ENCODE assay signal across 10 mouse cellular contexts in the genomic region with DNA sequence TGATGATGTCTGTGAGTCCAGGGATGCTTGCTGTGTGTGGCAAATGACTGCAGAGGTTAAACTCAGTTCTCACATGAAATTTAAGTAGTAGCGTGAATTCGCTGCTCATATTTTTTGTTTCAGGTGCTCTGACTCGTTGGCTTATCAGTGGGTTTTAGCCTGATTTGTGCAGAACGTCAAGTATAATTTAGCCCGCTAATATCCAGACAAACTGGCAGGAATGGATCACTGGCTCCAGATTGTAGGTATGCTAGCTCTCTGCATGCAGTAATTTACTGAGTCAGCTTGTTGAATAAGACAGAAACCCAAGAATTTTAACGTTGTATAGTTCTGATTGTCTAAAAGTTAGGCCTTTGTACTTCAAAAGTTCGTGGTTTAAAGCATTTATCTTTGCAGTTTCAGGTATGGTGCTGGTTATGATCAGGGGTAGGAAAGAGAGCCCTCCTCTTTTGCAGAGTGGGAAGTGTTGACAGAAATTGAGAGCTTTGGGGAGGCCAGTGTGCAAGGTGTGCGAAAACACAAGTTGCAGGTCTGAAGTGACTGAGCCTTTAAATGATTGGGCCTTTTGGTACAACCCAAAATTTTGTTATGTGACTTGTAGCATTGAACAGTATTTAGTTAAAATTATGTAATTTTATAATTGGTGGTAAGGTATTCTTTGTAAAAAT. TPM values are rescaled to one million over a fixed set of nuclear protein-coding genes. Genes with fewer than 3 reads are reported as not detected.
DNase-seq lines count a peak whose midpoint lies in the region; ATAC-seq and TF ChIP-seq lines count a peak whose summit lies in the region.
"Had no signal": no experiment of that assay in that cellular context is flagged by ENCODE, and none has a peak within 500 bp of the region (broad histone marks: within the 10 kb centered on the region; RNA-seq: fewer than 3 reads in every experiment).

No protein-coding gene starts in this region.

- DNase-seq in heart, adult 11 months, result no peak
- peak; percentile 29 for DNase-seq in CH12.LX (ENCODE audit: extremely low read depth)
- DNase-seq in left cerebral cortex, postnatal 25 days (ENCODE audit: low spot score in 2 of 2), result no peak
- no peak for DNase-seq in right cerebral cortex, adult 2 months (ENCODE audit: low spot score in 2 of 2)
- DNase-seq: layer of hippocampus, adult 9-11 months had no signal

- no peak for ATAC-seq in heart, embryonic 12.5 days (ENCODE audit: insufficient number of reproducible peaks, low FRiP score)
- ATAC-seq in forebrain, embryonic 13.5 days, result no peak
- no peak for ATAC-seq in liver, embryonic 16.5 days (ENCODE audit: low read depth)
- ATAC-seq in activated CD4-positive, CD25-positive, alpha-beta regulatory T cell, adult 4 months, result no peak
- ATAC-seq: Patski had no signal

- peak overlapping the region; percentile 99 for H3K4me3 ChIP-seq in heart, embryonic 12.5 days
- peak overlapping the region; percentile 86 to 93 (median 92) for H3K4me3 ChIP-seq in CH12.LX (replicated peaks in 1 of 3; ENCODE audit: low read depth in 2 of 3, low read length in 2 of 3, poor library complexity in 1 of 3)
- peak overlapping the region; percentile 97 for H3K4me3 ChIP-seq in forebrain, embryonic 13.5 days
- peak overlapping the region; percentile 98 for H3K4me3 ChIP-seq in liver, embryonic 16.5 days (ENCODE audit: low read depth, low read length)

- 3% methylated on average over 8 of the region's 8 CpGs for WGBS in heart, embryonic 12.5 days
- WGBS in forebrain, embryonic 13.5 days, result 2% methylated on average over 8 of the region's 8 CpGs
- 7% methylated on average over 8 of the region's 8 CpGs for WGBS in liver, embryonic 16.5 days (ENCODE audit: insufficient replicate concordance)

- no peaks in the 10 kb centered on the region; the same call in 1 of the 2 replicates for H3K27me3 ChIP-seq in heart, embryonic 12.5 days (replicated peaks)
- H3K27me3 ChIP-seq in CH12.LX (replicated peaks), result no peaks in the 10 kb centered on the region
- H3K27me3 ChIP-seq in forebrain, embryonic 13.5 days, result no peaks in the 10 kb centered on the region
- peaks cover under 1% of the 10 kb centered on the region; the same call in 1 of the 2 replicates for H3K27me3 ChIP-seq in liver, embryonic 16.5 days (ENCODE audit: control insufficient read depth, insufficient read depth, low read depth, low read length)
- H3K27me3 ChIP-seq: Patski had no signal

- peaks cover 19% of the 10 kb centered on the region for H3K4me1 ChIP-seq in heart, embryonic 12.5 days (replicated peaks)
- peaks cover 0 to 24% of the 10 kb centered on the region in 2 experiments; a peak in 2 of 4 replicates for H3K4me1 ChIP-seq in CH12.LX (ENCODE audit: control insufficient read depth in 1 of 2, insufficient read depth in 2 of 2)
- peaks cover 48% of the 10 kb centered on the region for H3K4me1 ChIP-seq in forebrain, embryonic 13.5 days
- peaks cover 17% of the 10 kb centered on the region for H3K4me1 ChIP-seq in liver, embryonic 16.5 days (ENCODE audit: control insufficient read depth, low read depth, low read length)

- peak overlapping the region; percentile 93 for H3K4me2 ChIP-seq in heart, embryonic 12.5 days
- H3K4me2 ChIP-seq in CH12.LX (ENCODE audit: insufficient read depth, low read depth, poor library complexity, severe bottlenecking), result peak overlapping the region; percentile 69
- H3K4me2 ChIP-seq in forebrain, embryonic 13.5 days, result peak overlapping the region; percentile 95
- H3K4me2 ChIP-seq in liver, embryonic 16.5 days (ENCODE audit: low read depth, low read length), result peak overlapping the region; percentile 100

- peak; percentile 3; the same call in 1 of the 2 replicates for TF ChIP-seq EP300 in CH12.LX (IDR thresholded peaks at IDR 0.05; ENCODE audit: low read length)

- no peak for TF ChIP-seq POLR2A in CH12.LX (IDR thresholded peaks at IDR 0.05; ENCODE audit: low read depth, low read length)

- no peaks in the 10 kb centered on the region for H3K36me3 ChIP-seq in heart, embryonic 12.5 days
- peaks cover 5 to 15% of the 10 kb centered on the region in 2 experiments for H3K36me3 ChIP-seq in CH12.LX (replicated peaks in 1 of 2; ENCODE audit: control insufficient read depth in 1 of 2, insufficient read depth in 1 of 2, low read length in 1 of 2)
- no peaks in the 10 kb centered on the region for H3K36me3 ChIP-seq in forebrain, embryonic 13.5 days (ENCODE audit: poor library complexity, severe bottlenecking)
- no peaks in the 10 kb centered on the region for H3K36me3 ChIP-seq in liver, embryonic 16.5 days (ENCODE audit: control insufficient read depth, insufficient read depth)

- TF ChIP-seq RAD21 in CH12.LX (IDR thresholded peaks at IDR 0.05; ENCODE audit: low read depth, low read length), result no peak

- TF ChIP-seq CTCF in CH12.LX (conservative IDR thresholded peaks at IDR 0.05 in 1 of 2, IDR thresholded peaks at IDR 0.05 in 1 of 2; ENCODE audit: low read depth in 2 of 2, low read length in 2 of 2), result no peak

- peak overlapping the region; percentile 100 for H3K9ac ChIP-seq in heart, embryonic 12.5 days
- H3K9ac ChIP-seq in CH12.LX (ENCODE audit: insufficient read depth, low read depth), result peak overlapping the region; percentile 98
- H3K9ac ChIP-seq in forebrain, embryonic 13.5 days, result peak overlapping the region; percentile 98
- H3K9ac ChIP-seq in liver, embryonic 16.5 days (ENCODE audit: low read depth, low read length), result no peak overlapping the region

- no peak overlapping the region for H3K27ac ChIP-seq in heart, embryonic 12.5 days (ENCODE audit: poor library complexity, severe bottlenecking)
- no peak overlapping the region; the same call in 1 of the 2 replicates for H3K27ac ChIP-seq in CH12.LX (ENCODE audit: insufficient read depth, low read depth)
- no peak overlapping the region for H3K27ac ChIP-seq in forebrain, embryonic 13.5 days
- no peak overlapping the region for H3K27ac ChIP-seq in liver, embryonic 16.5 days (ENCODE audit: low read length)

- in situ Hi-C loops in CH12.LX (cut with MboI; ENCODE audit: low pct_ligation_motif_present, low pct_unique_long_range_greater_than_20kb, low sequenced_read_pairs), result loop anchor here (5.0 to 25.0 kb wide), 4 partner anchors 42 to 453 kb away; no protein-coding TSS in a partner anchor

- H3K9me3 ChIP-seq in heart, embryonic 12.5 days (replicated peaks), result no peaks in the 10 kb centered on the region
- H3K9me3 ChIP-seq in CH12.LX (replicated peaks; ENCODE audit: low read length), result no peaks in the 10 kb centered on the region
- H3K9me3 ChIP-seq in forebrain, embryonic 13.5 days (replicated peaks), result no peaks in the 10 kb centered on the region
- H3K9me3 ChIP-seq in liver, embryonic 16.5 days (replicated peaks; ENCODE audit: control insufficient read depth, low read length), result no peaks in the 10 kb centered on the region

- intact Hi-C loops in left cerebral cortex, postnatal 25 days (cut with DNase I), result loop anchor here (5.0 kb wide), 4 partner anchors 38 to 558 kb away; no protein-coding TSS in a partner anchor

- H3K79me2 ChIP-seq in CH12.LX (replicated peaks; ENCODE audit: control insufficient read depth, extremely low read depth, insufficient read depth, poor library complexity, severe bottlenecking), result peaks cover 56% of the 10 kb centered on the region

- dilution Hi-C loops in CH12.LX (cut with MboI; ENCODE audit: extremely low pct_ligation_motif_present, extremely low pct_unique_long_range_greater_than_20kb, low sequenced_read_pairs), result no loop called here

TF ChIP-seq in CH12.LX, 34 proteins besides CTCF, POLR2A, EP300 and RAD21 (continues in another document):
- TF ChIP-seq MXI1 (IDR thresholded peaks at IDR 0.05; ENCODE audit: low read depth, low read length), result peak; percentile 3; the same call in 1 of the 2 replicates
- peak; percentile 85; the same call in 1 of the 2 replicates for TF ChIP-seq SIN3A (IDR thresholded peaks at IDR 0.05; ENCODE audit: low read length)
- TF ChIP-seq USF2 (conservative IDR thresholded peaks at IDR 0.05; ENCODE audit: low read depth, low read length), result no peak
- peak; percentile 66 for TF ChIP-seq MAFK (IDR thresholded peaks at IDR 0.05; ENCODE audit: insufficient replicate concordance, low read length)
- no peak for TF ChIP-seq MYC (IDR thresholded peaks at IDR 0.05; ENCODE audit: low read depth, low read length)
- no peak for TF ChIP-seq ZC3H11A (IDR thresholded peaks at IDR 0.05; ENCODE audit: low read depth, low read length)
- no peak for TF ChIP-seq MAZ (IDR thresholded peaks at IDR 0.05; ENCODE audit: low read depth, low read length)
- no peak for TF ChIP-seq CHD2 (IDR thresholded peaks at IDR 0.05; ENCODE audit: low read length)
- no peak for TF ChIP-seq ETS1 (conservative IDR thresholded peaks at IDR 0.05; ENCODE audit: low read depth, low read length)
- no peak for TF ChIP-seq JUN (IDR thresholded peaks at IDR 0.05; ENCODE audit: insufficient read depth, low read depth, low read length)
- no peak for TF ChIP-seq ZMIZ1 (IDR thresholded peaks at IDR 0.05; ENCODE audit: low read depth, low read length)
- peak; percentile 18; the same call in 1 of the 2 replicates for TF ChIP-seq CHD1 (IDR thresholded peaks at IDR 0.05; ENCODE audit: low read depth, low read length)
- no peak for TF ChIP-seq PAX5 (IDR thresholded peaks at IDR 0.05; ENCODE audit: low read length)
- no peak for TF ChIP-seq HCFC1 (IDR thresholded peaks at IDR 0.05; ENCODE audit: low read depth, low read length)

RNA-seq across cellular contexts. Expression of a gene that starts 2.2 kb away (rescaled TPM):
- polyA plus RNA-seq in heart, embryonic 12.5 days (2016; fragmentation: Nextera tagmentation; extraction: Ambion mirVana), result 6.1 and 7.7 TPM in 2 replicates
- total RNA-seq in CH12.LX (2012; rRNA removed) (24.1 and 28.9 TPM in 2 replicates), CH12.LX (2014; rRNA removed) (41.5 and 47.5 TPM in 2 replicates)
- 30.7 and 36.8 TPM in 2 replicates for polyA plus RNA-seq in CH12.LX (2012; ENCODE audit: insufficient read length, low read depth)
- 10.9 and 12.3 TPM in 2 replicates for polyA plus RNA-seq in forebrain, embryonic 13.5 days (2015; fragmentation: Nextera tagmentation; extraction: Ambion mirVana)
- 2.2 and 2.4 TPM in 2 replicates for polyA plus RNA-seq in liver, embryonic 16.5 days (2015; fragmentation: Nextera tagmentation; extraction: Ambion mirVana)
- 100 to 1,000 TPM; 146 to 150 TPM for total RNA-seq in left cerebral cortex, postnatal 25 days (2021)
- polyA plus RNA-seq in activated CD4-positive, CD25-positive, alpha-beta regulatory T cell, adult 4 months (2017; shearing (Covaris generic)), result 10 to 100 TPM; 14.2 to 15.3 TPM

RNA-seq across cellular contexts. Expression of a gene that starts 19.9 kb away (rescaled TPM):
- 63.1 and 65.3 TPM in 2 replicates for polyA plus RNA-seq in heart, embryonic 12.5 days (2016; fragmentation: Nextera tagmentation; extraction: Ambion mirVana)
- total RNA-seq in CH12.LX (2012; rRNA removed) (78.5 TPM in 2 replicates), CH12.LX (2014; rRNA removed) (252 and 268 TPM in 2 replicates)
- 78.9 and 103 TPM in 2 replicates for polyA plus RNA-seq in CH12.LX (2012; ENCODE audit: insufficient read length, low read depth)
- polyA plus RNA-seq in forebrain, embryonic 13.5 days (2015; fragmentation: Nextera tagmentation; extraction: Ambion mirVana), result 102 and 112 TPM in 2 replicates
- 20.8 and 21.6 TPM in 2 replicates for polyA plus RNA-seq in liver, embryonic 16.5 days (2015; fragmentation: Nextera tagmentation; extraction: Ambion mirVana)
- 100 to 1,000 TPM; 104 to 105 TPM for total RNA-seq in left cerebral cortex, postnatal 25 days (2021)
- polyA plus RNA-seq in activated CD4-positive, CD25-positive, alpha-beta regulatory T cell, adult 4 months (2017; shearing (Covaris generic)), result 100 to 1,000 TPM in 1 of 2 experiments, 10 to 100 TPM in 1; 86.2 to 108 TPM
